18 mouse cellular contexts compared by ENCODE assay signal in genomic region chr12:99118381-99119115, GRCm38 (mm10).
DNase-seq lines count a peak whose midpoint lies in the region; ATAC-seq and TF ChIP-seq lines count a peak whose summit lies in the region.
"Had no signal": no experiment of that assay in that cellular context is flagged by ENCODE, and none has a peak within 500 bp of the region (broad histone marks: within the 10 kb centered on the region; RNA-seq: fewer than 3 reads in every experiment).

No protein-coding gene starts in this region.

- WGBS in cerebellum, adult 2 months = 89% methylated on average over 12 of the region's 12 CpGs
- 84% methylated on average over 12 of the region's 12 CpGs for WGBS in heart, embryonic 10.5 days
- 83% methylated on average over 12 of the region's 12 CpGs for WGBS in heart, embryonic 12.5 days
- WGBS in hindbrain, embryonic 16.5 days = 91% methylated on average over 12 of the region's 12 CpGs

- no peak for TF ChIP-seq POLR2A in cerebellum, adult 2 months (IDR thresholded peaks at IDR 0.05; ENCODE audit: borderline replicate concordance, insufficient read depth, low read length)

- H3K9me3 ChIP-seq in heart, embryonic 10.5 days = no peaks in the 10 kb centered on the region
- 0 out of 2 replicates have a peak, but pooled peaks cover 6% of the 10 kb centered on the region for H3K9me3 ChIP-seq in heart, embryonic 12.5 days (replicated peaks)
- H3K9me3 ChIP-seq in hindbrain, embryonic 16.5 days (ENCODE audit: control insufficient read depth, low read length) = peaks cover 3% of the 10 kb centered on the region; the same call in 1 of the 2 replicates
- H3K9me3 ChIP-seq: forebrain, embryonic 13.5 days; kidney, embryonic 15.5 days; limb, embryonic 15.5 days had no signal

- no peak overlapping the region for H3K27ac ChIP-seq in cerebellum, adult 2 months (ENCODE audit: insufficient read depth, low read length)
- no peak overlapping the region for H3K27ac ChIP-seq in heart, embryonic 10.5 days
- no peak overlapping the region for H3K27ac ChIP-seq in heart, embryonic 12.5 days (ENCODE audit: poor library complexity, severe bottlenecking)
- no peak overlapping the region for H3K27ac ChIP-seq in hindbrain, embryonic 16.5 days (ENCODE audit: low read depth, low read length)
- H3K27ac ChIP-seq: forebrain, embryonic 13.5 days; kidney, embryonic 15.5 days; limb, embryonic 15.5 days had no signal

- H3K4me2 ChIP-seq in heart, embryonic 12.5 days = no peak overlapping the region
- no peak overlapping the region for H3K4me2 ChIP-seq in hindbrain, embryonic 16.5 days (ENCODE audit: low read length)
- H3K4me2 ChIP-seq: forebrain, embryonic 13.5 days; kidney, embryonic 15.5 days; limb, embryonic 15.5 days had no signal

- H3K4me1 ChIP-seq in cerebellum, adult 2 months (ENCODE audit: control insufficient read depth, insufficient read depth, low read length) = no peaks in the 10 kb centered on the region
- H3K4me1 ChIP-seq in heart, embryonic 10.5 days = peaks cover 7% of the 10 kb centered on the region
- H3K4me1 ChIP-seq in heart, embryonic 12.5 days (replicated peaks) = peaks cover 5% of the 10 kb centered on the region
- peaks cover 5% of the 10 kb centered on the region for H3K4me1 ChIP-seq in hindbrain, embryonic 16.5 days (ENCODE audit: control insufficient read depth, insufficient read depth, low read depth, low read length)
- H3K4me1 ChIP-seq: forebrain, embryonic 13.5 days had no signal

- no peak overlapping the region for H3K9ac ChIP-seq in heart, embryonic 12.5 days
- H3K9ac ChIP-seq in hindbrain, embryonic 16.5 days (ENCODE audit: low read depth, low read length) = no peak overlapping the region
- H3K9ac ChIP-seq: forebrain, embryonic 13.5 days; kidney, embryonic 15.5 days; limb, embryonic 15.5 days had no signal

- H3K36me3 ChIP-seq in heart, embryonic 10.5 days = no peaks in the 10 kb centered on the region
- H3K36me3 ChIP-seq in heart, embryonic 12.5 days = no peaks in the 10 kb centered on the region
- no peaks in the 10 kb centered on the region for H3K36me3 ChIP-seq in hindbrain, embryonic 16.5 days (ENCODE audit: control insufficient read depth, insufficient read depth, low read length)
- H3K36me3 ChIP-seq: kidney, embryonic 15.5 days; limb, embryonic 15.5 days had no signal

- no peak for DNase-seq in cerebellum, adult 2 months
- no peak for DNase-seq in cerebellum, adult 11 months
- peak; percentile 58 for DNase-seq in heart, embryonic 10.5 days (ENCODE audit: low spot score)
- peak; percentile 11 for DNase-seq in lung, postnatal 36 days
- DNase-seq in lung, postnatal 14 days = no peak
- peak; percentile 6 for DNase-seq in adipocyte (ENCODE audit: low spot score)
- DNase-seq: adrenal gland, postnatal 25 days; cerebellum, postnatal 36 days; heart, postnatal 4 days; lung, adult 2 months; right cerebral cortex, adult 18-20 months; spleen, adult 18-20 months had no signal

- H3K4me3 ChIP-seq in cerebellum, adult 2 months (replicated peaks; ENCODE audit: insufficient read depth, low read depth, low read length) = no peak overlapping the region
- H3K4me3 ChIP-seq in heart, embryonic 10.5 days = no peak overlapping the region
- H3K4me3 ChIP-seq in heart, embryonic 12.5 days = no peak overlapping the region
- H3K4me3 ChIP-seq in hindbrain, embryonic 16.5 days (ENCODE audit: low read length) = no peak overlapping the region
- H3K4me3 ChIP-seq: forebrain, embryonic 13.5 days; kidney, embryonic 15.5 days; limb, embryonic 15.5 days had no signal

- peak; percentile 21; the same call in 1 of the 2 replicates for TF ChIP-seq CTCF in cerebellum, adult 2 months (IDR thresholded peaks at IDR 0.05; ENCODE audit: borderline replicate concordance, insufficient read depth, low read depth, low read length)

- H3K27me3 ChIP-seq in cerebellum, adult 2 months (ENCODE audit: control insufficient read depth, insufficient read depth, low read length) = no peaks in the 10 kb centered on the region
- H3K27me3 ChIP-seq in heart, embryonic 10.5 days (ENCODE audit: insufficient read depth, poor library complexity, severe bottlenecking) = 0 out of 2 replicates have a peak, but pooled peaks cover 4% of the 10 kb centered on the region
- no peaks in the 10 kb centered on the region for H3K27me3 ChIP-seq in heart, embryonic 12.5 days (replicated peaks)
- H3K27me3 ChIP-seq in hindbrain, embryonic 16.5 days (replicated peaks; ENCODE audit: control insufficient read depth, insufficient read depth, low read length) = no peaks in the 10 kb centered on the region
- H3K27me3 ChIP-seq: forebrain, embryonic 13.5 days; limb, embryonic 15.5 days had no signal

- ATAC-seq in heart, embryonic 12.5 days (ENCODE audit: insufficient number of reproducible peaks, low FRiP score) = no peak
- ATAC-seq in hindbrain, embryonic 16.5 days = no peak
- ATAC-seq: forebrain, embryonic 13.5 days; inflammation-experienced regulatory T-cells, adult 6 months had no signal

Comparison
In these comparisons a context has a peak if more than half of its experiments do, and no peak if none do; other contexts are left out.
1. DNase-seq: peak in heart, embryonic 10.5 days (single experiment), lung, postnatal 36 days (single experiment) and adipocyte (single experiment); none in cerebellum, adult 2 months (0 of 2), cerebellum, adult 11 months (single experiment) and lung, postnatal 14 days (single experiment).